Mouse (Mus musculus) forebrain, embryonic 15.5 days (tissue): ENCODE measurements around the gene Mepce. TPM values are rescaled to one million over a fixed set of nuclear protein-coding genes. Genes with fewer than 3 reads are reported as not detected.
"Not testable (repeated sequence)": the region's sequence is repeated elsewhere in the genome, so short reads cannot be mapped to it uniquely, and the experiment has no call there.

ENCODE experiments used
- ATAC-seq: fragments of 200-750 bp; cut with Nextera tagmentation; replicated peaks from 2 replicates; pipeline ENCODE4 v1.8.0; 2017; ENCODE audit warnings: mild to moderate bottlenecking, moderate TSS enrichment, moderate library complexity
- H3K27ac ChIP-seq: fragments of 300-500 bp; sonication (generic); replicated peaks from 2 replicates; pipeline ENCODE4 v1.5.1; 2015; ENCODE audit warnings: mild to moderate bottlenecking, inconsistent platforms
- H3K27me3 ChIP-seq: fragments of 300-500 bp; sonication (generic); 2 replicates; pipeline ENCODE4 v1.6.1; 2015; ENCODE audit warnings: inconsistent platforms
- H3K36me3 ChIP-seq: fragments of 300-500 bp; sonication (generic); 2 replicates; pipeline ENCODE4 v1.6.1; 2015; ENCODE audit warnings: mild to moderate bottlenecking, inconsistent platforms
- H3K4me1 ChIP-seq: fragments of 300-500 bp; sonication (generic); 2 replicates; pipeline ENCODE4 v1.6.1; 2015; ENCODE audit warnings: inconsistent platforms
- H3K4me2 ChIP-seq: fragments of 300-500 bp; sonication (generic); replicated peaks from 2 replicates; pipeline ENCODE4 v1.6.1; 2015; ENCODE audit warnings: mild to moderate bottlenecking, inconsistent platforms
- H3K4me3 ChIP-seq: fragments of 300-500 bp; sonication (generic); 2 replicates; pipeline ENCODE4 v1.5.1; 2015; ENCODE audit warnings: mild to moderate bottlenecking, inconsistent platforms
- H3K9ac ChIP-seq: fragments of 300-500 bp; sonication (generic); replicated peaks from 2 replicates; pipeline ENCODE4 v1.6.1; 2015; ENCODE audit warnings: mild to moderate bottlenecking, inconsistent platforms
- H3K9me3 ChIP-seq: fragments of 300-500 bp; sonication (generic); 2 replicates; pipeline ENCODE4 v1.6.1; 2016; ENCODE audit warnings: inconsistent platforms
- WGBS: fragments of 180-500 bp; shearing (Covaris S2); methylation state at CpG from one replicate; pipeline ENCODE4 v1.1.7; 2015; ENCODE audit warnings: mixed read lengths; 5-methylcytosine and 5-hydroxymethylcytosine counted together
- polyA plus RNA-seq: library from polyadenylated mRNA; unstranded; fragments of >200 nt; fragmentation: Nextera tagmentation; extraction: Ambion mirVana; gene quantifications from 2 replicates; pipeline ENCODE4 v1.2.1, GENCODE M21; 2015

The Mepce gene
- polyA plus RNA-seq, 1 experiment from 2014 or later = 12.3 TPM

GRCm38 (mm10) chr5:137753111-137753832 lies 34.2 kb downstream of the Mepce start:
- Histone ChIP-seq H3K36me3 (peaks cover 17% of the 10 kb centered on the region; the same call in 1 of the 2 replicates), H3K4me3 (no peak overlapping the region), H3K27ac (no peak overlapping the region), H3K4me2 (no peak overlapping the region), H3K4me1 (peaks cover 43% of the 10 kb centered on the region), H3K9ac (no peak overlapping the region), H3K27me3 (no peaks in the 10 kb centered on the region), H3K9me3 (no peaks in the 10 kb centered on the region)
- no peak for ATAC-seq
- WGBS = 89% methylated on average over 13 of the region's 13 CpGs

GRCm38 (mm10) chr5:137751988-137752387 lies 35.5 kb downstream of the Mepce start:
- Histone ChIP-seq H3K27ac (no peak overlapping the region), H3K36me3 (peaks cover 17% of the 10 kb centered on the region; the same call in 1 of the 2 replicates), H3K4me2 (no peak overlapping the region), H3K9me3 (no peaks in the 10 kb centered on the region), H3K9ac (no peak overlapping the region), H3K27me3 (no peaks in the 10 kb centered on the region), H3K4me3 (no peak overlapping the region), H3K4me1 (peaks cover 41% of the 10 kb centered on the region)
- WGBS = 92% methylated on average over 6 of the region's 6 CpGs
- no peak for ATAC-seq

- Histone ChIP-seq H3K36me3 (peaks cover 17% of the 10 kb centered on the region; the same call in 1 of the 2 replicates), H3K27me3 (no peaks in the 10 kb centered on the region), H3K4me2 (no peak overlapping the region), H3K9me3 (no peaks in the 10 kb centered on the region), H3K27ac (no peak overlapping the region), H3K4me3 (no peak overlapping the region), H3K9ac (no peak overlapping the region), H3K4me1 (peaks cover 43% of the 10 kb centered on the region)
- no peak for ATAC-seq
- WGBS = 90% methylated on average over 13 of the region's 13 CpGs
Measured at GRCm38 (mm10) chr5:137751221-137751887, 36.1 kb downstream of the Mepce start.

GRCm38 (mm10) chr5:137750212-137750611 lies 37.2 kb downstream of the Mepce start:
- not testable (repeated sequence) for H3K27me3 ChIP-seq, ATAC-seq, H3K4me3 ChIP-seq, H3K9me3 ChIP-seq, H3K4me2 ChIP-seq, H3K9ac ChIP-seq, H3K27ac ChIP-seq
- Histone ChIP-seq H3K36me3 (peaks cover 17% of the 10 kb centered on the region; the same call in 1 of the 2 replicates), H3K4me1 (peaks cover 38% of the 10 kb centered on the region)
- 95% methylated on average over 6 of the region's 8 CpGs for WGBS

- H3K27me3 ChIP-seq = no peaks in the 10 kb centered on the region
- peak overlapping the region; percentile 87 for H3K4me2 ChIP-seq
- H3K9ac ChIP-seq = no peak overlapping the region
- 77% methylated on average over 6 of the region's 6 CpGs for WGBS
- peaks cover 44% of the 10 kb centered on the region for H3K4me1 ChIP-seq
- ATAC-seq = no peak
- peak overlapping the region; percentile 6; the same call in 1 of the 2 replicates for H3K27ac ChIP-seq
- H3K9me3 ChIP-seq = no peaks in the 10 kb centered on the region
- H3K4me3 ChIP-seq = no peak overlapping the region; the same call in 1 of the 2 replicates
- peaks cover 17% of the 10 kb centered on the region; the same call in 1 of the 2 replicates for H3K36me3 ChIP-seq
Measured at GRCm38 (mm10) chr5:137749196-137749836, 38.1 kb downstream of the Mepce start.

GRCm38 (mm10) chr5:137748130-137748770 lies 39.2 kb downstream of the Mepce start:
- Histone ChIP-seq H3K4me1 (peaks cover 46% of the 10 kb centered on the region), H3K4me2 (peak overlapping the region; percentile 87), H3K27ac (peak overlapping the region; percentile 89), H3K36me3 (peaks cover 12% of the 10 kb centered on the region; the same call in 1 of the 2 replicates), H3K27me3 (no peaks in the 10 kb centered on the region), H3K9ac (peak overlapping the region; percentile 37), H3K4me3 (peak overlapping the region; percentile 71), H3K9me3 (no peaks in the 10 kb centered on the region)
- no peak for ATAC-seq
- 48% methylated on average over 5 of the region's 5 CpGs for WGBS

GRCm38 (mm10) chr5:137747326-137747961 lies 40.0 kb downstream of the Mepce start:
- ATAC-seq = peak; percentile 17; the same call in 1 of the 2 replicates
- H3K4me3 ChIP-seq = peak overlapping the region; percentile 71
- H3K27ac ChIP-seq = peak overlapping the region; percentile 89
- H3K4me2 ChIP-seq = peak overlapping the region; percentile 87
- H3K9ac ChIP-seq = peak overlapping the region; percentile 65
- 3% methylated on average over 26 of the region's 26 CpGs for WGBS
- H3K9me3 ChIP-seq = no peaks in the 10 kb centered on the region
- peaks cover 12% of the 10 kb centered on the region; the same call in 1 of the 2 replicates for H3K36me3 ChIP-seq
- peaks cover 46% of the 10 kb centered on the region for H3K4me1 ChIP-seq
- no peaks in the 10 kb centered on the region for H3K27me3 ChIP-seq

GRCm38 (mm10) chr5:137746851-137747325 lies 40.6 kb downstream of the Mepce start:
- no peak for ATAC-seq
- Histone ChIP-seq H3K9me3 (no peaks in the 10 kb centered on the region), H3K36me3 (peaks cover 10% of the 10 kb centered on the region; the same call in 1 of the 2 replicates), H3K9ac (peak overlapping the region; percentile 65), H3K4me1 (peaks cover 48% of the 10 kb centered on the region), H3K27ac (peak overlapping the region; percentile 89), H3K4me3 (peak overlapping the region; percentile 71), H3K27me3 (no peaks in the 10 kb centered on the region), H3K4me2 (peak overlapping the region; percentile 87)
- WGBS = 2% methylated on average over 16 of the region's 16 CpGs

- peak overlapping the region; percentile 89 for H3K27ac ChIP-seq
- peak overlapping the region; percentile 65 for H3K9ac ChIP-seq
- peak; percentile 2 for ATAC-seq
- H3K27me3 ChIP-seq = no peaks in the 10 kb centered on the region
- no peaks in the 10 kb centered on the region for H3K9me3 ChIP-seq
- H3K36me3 ChIP-seq = peaks cover 5% of the 10 kb centered on the region; the same call in 1 of the 2 replicates
- 0% methylated on average over 20 of the region's 20 CpGs for WGBS
- H3K4me3 ChIP-seq = peak overlapping the region; percentile 71
- H3K4me2 ChIP-seq = peak overlapping the region; percentile 87
- peaks cover 53% of the 10 kb centered on the region for H3K4me1 ChIP-seq
Measured at GRCm38 (mm10) chr5:137746282-137746850, 41.1 kb downstream of the Mepce start.

GRCm38 (mm10) chr5:137745214-137746171 lies 42.0 kb downstream of the Mepce start, which contains the start of gene Tsc22d4:
TSS of gene Tsc22d4 (plus strand) at chr5:137745730.
- Histone ChIP-seq H3K27me3 (no peaks in the 10 kb centered on the region), H3K36me3 (no peaks in the 10 kb centered on the region), H3K9ac (peak within 1 kb of the TSS; percentile 65), H3K4me3 (peak within 1 kb of the TSS; percentile 71), H3K9me3 (no peaks in the 10 kb centered on the region), H3K4me1 (peaks cover 55% of the 10 kb centered on the region), H3K4me2 (peak within 1 kb of the TSS; percentile 87), H3K27ac (peak within 1 kb of the TSS; percentile 89)
- ATAC-seq = peak; percentile 80
- WGBS = 4% methylated on average over 28 of the region's 28 CpGs
